Mouse (Mus musculus): ENCODE data around the gene Ache. TPM values are rescaled to one million over a fixed set of nuclear protein-coding genes. Genes with fewer than 3 reads are reported as not detected.

Ache gene
- total RNA-seq, 2 experiments from 2014 or later: 2.9 to 3.1 TPM

DNA sequence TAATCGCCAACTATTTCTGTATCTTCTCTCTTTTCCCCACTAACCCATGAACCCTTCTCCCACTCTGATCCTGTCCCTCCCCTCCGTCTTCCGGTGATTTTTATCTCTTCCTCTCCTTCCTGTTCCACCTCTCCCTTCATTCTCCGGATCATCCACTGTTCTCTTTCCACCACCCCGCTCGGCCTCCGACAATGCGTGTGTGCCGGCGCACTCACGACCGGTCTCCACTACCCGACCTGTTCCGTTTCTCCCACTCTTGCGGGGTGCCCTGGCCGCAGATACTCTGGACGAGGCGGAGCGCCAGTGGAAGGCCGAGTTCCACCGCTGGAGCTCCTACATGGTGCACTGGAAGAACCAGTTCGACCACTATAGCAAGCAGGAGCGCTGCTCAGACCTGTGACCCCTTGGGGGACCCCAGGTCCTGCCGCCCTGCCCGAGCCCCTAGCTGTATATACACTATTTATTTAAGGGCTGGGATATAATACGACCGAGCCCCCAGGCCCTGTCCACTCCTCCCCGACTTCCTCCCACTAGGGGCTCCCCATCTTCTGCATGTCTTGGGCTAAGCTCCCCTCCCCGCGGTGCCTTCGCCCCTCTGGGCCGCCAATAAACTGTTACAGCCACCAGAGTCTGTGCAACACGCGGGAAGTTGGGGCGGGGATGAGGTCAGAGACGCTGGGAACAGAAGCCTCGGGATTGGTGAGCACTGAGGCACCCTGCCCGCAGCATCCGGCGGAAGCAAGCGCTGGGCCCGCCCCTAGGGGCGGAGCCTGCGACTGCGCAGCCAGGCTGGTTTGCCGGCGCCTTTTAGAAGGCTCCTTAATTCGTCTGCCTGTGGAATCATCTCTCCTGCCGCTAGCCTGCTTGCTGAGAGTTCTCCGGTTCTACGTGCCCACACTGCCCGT lies 6.8 kb downstream of the Ache start, which contains the start of gene Ufsp1:
TSS of gene Ufsp1 (plus strand) at position 791 of the 905 bp plus-strand sequence.
- DNase-seq: peak; percentile 93 to 95
- intact Hi-C loops (cut with DNase I): no loop called here

DNA sequence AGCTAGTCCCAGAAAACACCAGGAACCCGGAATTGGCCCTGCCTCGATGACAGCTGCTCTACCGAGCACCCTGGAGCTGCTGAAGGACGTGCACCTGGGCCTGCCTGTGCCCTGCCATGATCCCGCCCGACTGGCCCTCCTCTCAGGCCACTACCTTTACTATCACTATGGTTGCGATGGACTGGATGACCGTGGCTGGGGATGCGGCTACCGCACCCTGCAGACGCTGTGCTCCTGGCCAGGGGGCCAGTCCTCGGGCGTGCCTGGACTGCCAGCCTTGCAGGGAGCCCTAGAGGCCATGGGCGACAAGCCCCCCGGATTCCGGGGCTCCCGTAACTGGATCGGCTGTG lies 7.4 kb downstream of the Ache start:
- intact Hi-C loops (cut with DNase I): no loop called here

DNA sequence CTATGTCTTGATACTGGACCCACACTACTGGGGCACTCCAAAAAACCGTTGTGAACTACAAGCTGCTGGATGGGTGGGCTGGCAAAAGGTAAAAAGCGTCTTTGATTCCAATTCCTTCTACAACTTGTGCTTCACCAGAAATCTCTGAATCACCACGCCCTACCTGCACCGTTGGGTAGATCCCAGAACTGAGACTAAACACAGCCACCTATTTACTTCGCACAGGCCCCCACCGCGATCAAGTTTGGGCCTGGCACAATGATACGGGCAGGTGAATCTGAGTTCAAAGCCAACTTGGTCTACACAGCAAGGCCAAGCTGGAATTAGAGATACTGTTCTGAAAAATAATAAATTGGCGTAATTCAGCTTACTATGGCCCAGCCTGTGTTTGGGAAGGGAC lies 8.0 kb downstream of the Ache start:
- intact Hi-C loops (cut with DNase I): no loop called here
- DNase-seq: no peak

More for the DNA sequence above, 7.4 kb downstream of the Ache start:
- no peak for DNase-seq

DNA sequence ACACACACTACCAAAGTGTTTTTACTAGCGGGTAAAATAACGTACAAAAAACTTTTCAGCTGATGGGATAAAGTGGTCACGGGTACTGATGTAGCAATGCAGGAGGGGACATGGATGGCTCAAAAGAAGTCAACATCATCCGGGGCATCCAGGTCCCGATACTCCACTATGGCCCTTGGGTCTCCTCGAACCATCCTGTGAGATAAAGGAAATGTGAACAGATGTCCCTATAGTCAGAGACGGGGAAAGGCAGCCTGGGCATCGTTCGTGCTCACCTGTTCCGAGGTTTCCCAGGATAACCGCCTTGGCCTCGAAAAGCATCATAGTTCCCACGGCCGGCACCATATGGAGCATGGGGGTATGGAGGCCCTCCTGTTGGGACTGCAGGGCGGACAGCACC lies 8.4 kb downstream of the Ache start:
- no peak for DNase-seq
- intact Hi-C loops (cut with DNase I): no loop called here

DNA sequence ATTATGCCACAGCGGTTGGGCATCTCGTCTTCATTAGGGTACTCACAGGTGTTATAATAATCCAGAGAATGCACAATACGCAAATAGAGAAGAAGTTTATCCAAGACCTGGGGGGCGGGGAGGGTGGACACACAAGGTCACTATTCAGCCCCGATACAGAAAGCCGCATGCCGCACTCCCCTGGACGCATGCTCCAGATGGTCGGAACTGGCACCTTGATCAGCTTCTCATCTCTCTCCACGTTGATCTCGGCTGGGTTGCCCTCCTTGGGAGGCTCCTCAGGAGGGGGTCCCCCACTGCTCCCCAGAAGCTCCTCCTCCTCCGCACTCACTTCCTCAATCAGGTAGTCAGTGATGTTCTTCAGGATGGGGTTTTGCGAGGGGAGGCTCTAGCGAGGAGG lies 9.8 kb downstream of the Ache start:
- no peak for DNase-seq
- intact Hi-C loops (cut with DNase I): no loop called here

DNA sequence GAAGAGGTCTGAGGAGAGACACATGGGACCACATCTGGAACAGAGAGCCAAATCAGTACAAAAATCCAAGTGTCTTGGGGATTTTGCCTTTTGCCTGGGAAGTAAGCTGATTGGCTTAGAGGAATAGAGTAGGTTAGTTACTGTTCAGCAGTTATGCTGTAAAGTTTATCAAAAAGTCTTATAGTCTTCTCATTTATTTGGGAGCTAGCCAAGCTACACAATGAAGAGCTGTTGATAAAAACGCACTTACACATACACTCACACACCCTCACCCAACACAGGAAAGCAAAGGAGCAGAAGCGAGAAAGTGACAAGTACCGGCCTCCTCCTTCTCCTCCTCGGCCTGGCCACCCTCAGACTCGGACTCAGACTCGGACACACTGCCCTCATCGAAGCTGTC lies 11.9 kb downstream of the Ache start:
- intact Hi-C loops (cut with DNase I): no loop called here
- DNase-seq: no peak

DNA sequence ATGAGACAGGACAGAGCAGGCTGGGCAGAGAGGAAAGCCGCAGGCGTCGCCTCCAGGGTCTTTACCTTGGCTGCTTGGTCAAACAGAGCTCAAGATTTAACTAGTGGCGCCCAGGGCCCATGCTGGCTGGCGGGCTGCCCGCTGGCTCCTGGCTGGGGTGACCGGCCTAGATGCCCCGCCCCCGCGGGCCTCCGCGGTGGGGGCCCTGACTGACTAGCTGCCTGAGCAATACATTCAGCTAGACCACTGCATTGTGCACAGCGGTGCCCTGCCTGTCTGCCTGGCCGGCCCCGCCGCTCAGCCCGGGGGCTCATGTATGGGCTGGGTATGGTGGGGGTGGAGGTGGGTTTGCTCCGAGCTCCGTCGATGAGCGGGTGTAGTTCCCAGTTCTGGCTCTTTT lies 13.9 kb downstream of the Ache start:
- no peak for DNase-seq
- intact Hi-C loops (cut with DNase I): no loop called here

DNA sequence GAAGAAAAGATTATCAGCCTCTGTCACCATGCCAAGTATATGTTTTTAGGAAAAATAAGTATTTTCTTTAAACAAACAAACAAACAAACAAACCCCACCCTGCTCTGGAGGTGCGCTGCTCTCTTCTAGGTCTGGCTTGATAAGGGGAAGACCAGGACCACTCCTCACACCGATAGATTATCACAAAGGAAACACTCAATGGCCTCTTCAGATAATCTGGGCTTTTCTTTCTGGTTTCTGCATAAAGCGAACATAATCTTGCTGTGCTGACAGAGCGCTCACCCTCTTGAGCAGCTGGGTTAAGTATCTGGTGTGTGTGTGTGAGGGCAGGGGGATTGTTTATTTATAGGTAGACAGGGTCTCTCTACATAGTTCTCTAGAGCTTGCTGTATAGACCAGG lies 16.3 kb downstream of the Ache start:
- intact Hi-C loops (cut with DNase I): no loop called here
- DNase-seq: no peak

DNA sequence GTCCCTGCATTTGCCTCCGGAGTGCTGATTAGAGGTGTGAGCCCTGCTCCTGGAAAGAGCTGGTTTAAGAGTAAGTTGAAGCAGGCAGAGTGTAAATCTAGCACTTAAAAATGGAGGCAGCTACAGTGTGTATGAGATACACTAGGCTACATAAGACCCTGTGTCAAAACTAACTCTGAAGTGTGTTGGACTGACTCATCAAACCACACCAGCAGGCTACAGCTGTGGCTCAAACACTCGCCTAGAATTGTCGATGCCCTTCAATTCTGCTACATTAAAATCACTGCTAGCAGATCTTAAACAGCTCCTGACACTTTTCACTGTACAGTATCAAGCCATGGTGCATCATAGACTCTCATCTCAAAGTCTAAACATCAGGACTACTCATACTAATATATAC lies 16.8 kb downstream of the Ache start:
- intact Hi-C loops (cut with DNase I): no loop called here
- no peak for DNase-seq

DNA sequence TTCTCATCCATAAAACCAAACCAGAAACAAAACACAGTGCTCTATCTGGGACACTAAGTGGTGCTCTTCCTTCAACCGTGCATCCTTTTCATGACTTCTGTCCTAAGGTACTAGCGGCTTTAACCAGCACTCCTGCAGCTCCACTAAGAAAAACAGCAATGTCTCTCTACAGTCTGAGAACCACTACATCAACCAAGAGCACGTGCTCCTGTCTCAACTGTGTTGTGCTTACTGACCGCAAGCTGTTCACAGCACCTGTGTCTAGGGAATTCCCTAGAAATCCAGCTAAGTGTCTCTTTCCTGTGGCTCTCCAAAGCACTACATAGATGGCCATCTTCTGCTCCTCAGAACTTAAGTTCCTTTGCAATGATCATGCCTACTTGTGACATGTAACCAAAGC lies 17.5 kb downstream of the Ache start:
- intact Hi-C loops (cut with DNase I): no loop called here
- no peak for DNase-seq

DNA sequence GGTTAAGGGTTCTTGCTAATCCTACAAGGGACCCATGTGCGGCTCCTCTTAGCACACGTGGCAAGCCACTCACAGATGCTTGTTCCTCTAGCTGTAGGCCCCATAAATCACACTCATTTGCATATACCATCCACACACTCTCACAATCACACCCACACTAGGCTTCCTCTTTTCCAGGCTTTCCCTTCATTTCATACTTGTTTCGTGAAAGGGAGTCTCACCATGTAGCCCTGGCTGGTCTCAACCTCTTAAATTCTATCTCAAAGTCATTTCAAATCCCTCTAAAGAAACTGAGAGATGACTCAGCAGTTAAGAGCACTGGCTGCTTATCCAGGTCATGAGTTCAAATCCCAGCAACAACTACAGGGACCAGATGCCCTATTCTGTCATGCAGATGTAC lies 18.5 kb downstream of the Ache start:
- no peak for DNase-seq
- intact Hi-C loops (cut with DNase I): no loop called here

DNA sequence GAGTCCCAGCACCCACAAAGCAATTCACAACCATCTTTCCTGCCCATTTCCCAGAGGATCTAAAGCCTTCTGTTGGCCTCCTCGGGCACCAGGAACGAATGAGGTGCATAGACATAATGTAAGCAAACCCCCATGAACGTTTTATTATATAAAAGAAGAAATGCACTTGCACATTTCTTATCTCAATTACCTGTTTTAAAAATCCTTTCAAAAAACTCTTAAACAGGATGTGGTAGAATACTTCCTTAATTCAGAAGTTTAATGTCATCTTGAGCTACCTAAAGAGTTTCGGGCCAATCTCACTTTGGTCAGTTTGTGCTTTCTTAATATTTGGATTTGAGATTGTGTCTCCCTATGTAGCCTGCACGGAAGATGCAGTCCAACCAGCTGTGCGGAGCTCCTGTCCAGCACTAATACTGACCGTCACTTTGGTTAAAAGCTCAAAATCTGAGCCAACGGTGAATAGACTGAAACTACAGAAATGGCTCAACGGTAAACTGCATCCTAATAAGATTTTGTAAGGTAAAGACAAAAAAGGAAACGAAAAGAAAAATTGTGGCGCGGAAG lies 19.2 kb downstream of the Ache start:
- intact Hi-C loops (cut with DNase I): loop anchor here (1.0 kb wide), 1 partner anchor 27 kb away; the partner anchor contains the start of gene Slc12a9
- no peak for DNase-seq

DNA sequence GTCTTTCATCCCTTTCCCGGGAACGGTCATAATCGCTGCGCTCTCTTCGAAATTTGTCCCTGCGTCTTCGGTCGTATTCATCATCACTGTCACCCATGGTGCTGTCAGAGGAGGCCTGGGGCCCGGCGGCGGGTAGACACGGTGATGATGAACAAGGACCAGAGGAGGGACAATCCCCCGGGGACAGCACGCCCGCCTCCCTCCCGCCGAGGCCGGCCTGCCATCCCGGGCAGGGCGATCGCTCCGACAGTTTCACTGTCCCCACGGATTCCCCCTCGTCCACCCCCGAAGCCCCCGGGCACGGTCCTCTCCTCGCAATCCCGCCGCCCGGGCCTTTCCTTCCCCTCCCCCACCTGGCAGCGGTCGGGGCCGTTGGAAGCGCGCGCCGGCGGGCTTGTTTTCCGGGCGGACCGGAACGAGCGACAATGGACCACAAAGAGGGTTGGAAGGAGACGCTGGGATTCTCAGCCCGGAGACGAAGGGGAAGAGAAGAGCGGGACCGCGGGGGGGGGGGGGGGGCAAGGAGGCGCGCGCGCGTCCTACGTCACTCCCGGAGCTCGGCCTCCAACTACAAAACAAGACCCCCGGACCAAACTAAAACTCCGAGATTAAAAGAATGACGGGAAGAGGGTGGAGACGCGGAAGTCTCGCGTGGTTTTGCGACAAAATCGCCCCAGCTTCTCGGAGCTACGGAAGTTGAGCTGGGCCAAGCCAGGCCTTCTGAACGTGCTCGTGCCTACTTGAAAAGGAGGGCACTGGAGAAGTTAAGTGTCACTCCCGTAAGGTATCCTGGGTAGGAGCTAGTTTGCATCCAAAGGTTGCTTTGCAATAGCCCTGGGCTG lies 20.0 kb downstream of the Ache start, which contains the start of gene Srrt:
TSS of gene Srrt (minus strand) at position 604 of the 842 bp plus-strand sequence.
- DNase-seq: peak; percentile 89 to 90
- intact Hi-C loops (cut with DNase I): loop anchor here (1.0 kb wide), 1 partner anchor 26 kb away; the partner anchor contains the start of gene Slc12a9

DNA sequence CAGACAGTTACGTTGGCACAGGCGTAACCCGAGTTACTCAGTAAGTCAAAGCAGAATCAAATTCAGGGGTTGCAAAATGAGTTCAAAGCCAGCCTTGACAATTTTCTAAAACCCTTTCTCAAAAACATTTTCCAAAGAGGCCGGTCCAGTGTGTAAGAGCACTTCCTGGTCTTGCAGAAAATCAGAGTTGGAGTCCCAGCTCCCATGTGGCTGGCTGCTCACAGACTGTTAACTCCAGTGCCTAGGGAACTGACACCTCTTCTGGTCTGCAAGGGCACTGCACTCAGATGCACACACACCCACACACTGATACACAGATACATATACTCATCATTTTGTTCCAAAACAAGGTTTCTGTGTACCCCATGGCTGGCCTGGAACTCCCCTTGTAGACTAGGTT lies 21.0 kb downstream of the Ache start:
- intact Hi-C loops (cut with DNase I): no loop called here

DNA sequence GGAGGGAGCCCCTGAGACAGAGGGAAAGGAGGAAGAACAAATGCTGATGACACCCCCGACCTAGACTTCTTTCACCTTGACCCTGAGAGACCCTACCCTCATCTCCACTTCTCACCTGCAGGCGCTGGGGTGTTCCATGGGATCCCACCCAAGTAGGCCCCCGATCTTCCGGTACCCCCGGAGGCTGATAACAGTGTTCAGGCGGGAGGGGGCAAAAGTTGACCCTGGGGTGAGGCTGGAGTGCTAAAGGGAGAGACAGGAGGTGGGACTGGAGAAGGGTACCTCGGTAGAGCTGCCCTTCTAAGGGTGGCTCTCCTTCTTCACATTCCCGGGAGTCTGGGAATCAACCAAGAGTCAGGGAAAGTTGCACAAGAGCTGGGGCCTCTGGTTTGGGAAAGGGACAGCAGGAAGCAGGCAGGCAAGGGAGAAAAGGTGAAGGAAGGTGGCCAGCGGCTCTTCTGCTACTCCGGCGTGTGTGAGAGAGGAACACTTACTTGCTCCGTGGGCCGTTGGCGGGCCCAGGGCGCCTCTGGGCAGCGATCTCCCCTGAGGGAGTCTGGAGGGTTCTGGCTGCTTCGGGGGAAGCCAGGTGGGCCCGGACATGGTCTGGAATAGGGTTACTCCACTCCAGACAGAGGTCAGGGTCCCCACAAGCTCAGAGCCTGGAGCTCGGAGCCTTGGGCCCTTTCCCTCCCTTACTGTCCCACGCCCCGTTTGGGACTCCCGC lies 26.3 kb downstream of the Ache start:
- DNase-seq: no peak
- intact Hi-C loops (cut with DNase I): loop anchor here (2.0 kb wide), 2 partner anchors 19 to 23 kb away; partner anchors contain the start of gene Slc12a9

More for the DNA sequence above, 21.0 kb downstream of the Ache start:
- DNase-seq: no peak

DNA sequence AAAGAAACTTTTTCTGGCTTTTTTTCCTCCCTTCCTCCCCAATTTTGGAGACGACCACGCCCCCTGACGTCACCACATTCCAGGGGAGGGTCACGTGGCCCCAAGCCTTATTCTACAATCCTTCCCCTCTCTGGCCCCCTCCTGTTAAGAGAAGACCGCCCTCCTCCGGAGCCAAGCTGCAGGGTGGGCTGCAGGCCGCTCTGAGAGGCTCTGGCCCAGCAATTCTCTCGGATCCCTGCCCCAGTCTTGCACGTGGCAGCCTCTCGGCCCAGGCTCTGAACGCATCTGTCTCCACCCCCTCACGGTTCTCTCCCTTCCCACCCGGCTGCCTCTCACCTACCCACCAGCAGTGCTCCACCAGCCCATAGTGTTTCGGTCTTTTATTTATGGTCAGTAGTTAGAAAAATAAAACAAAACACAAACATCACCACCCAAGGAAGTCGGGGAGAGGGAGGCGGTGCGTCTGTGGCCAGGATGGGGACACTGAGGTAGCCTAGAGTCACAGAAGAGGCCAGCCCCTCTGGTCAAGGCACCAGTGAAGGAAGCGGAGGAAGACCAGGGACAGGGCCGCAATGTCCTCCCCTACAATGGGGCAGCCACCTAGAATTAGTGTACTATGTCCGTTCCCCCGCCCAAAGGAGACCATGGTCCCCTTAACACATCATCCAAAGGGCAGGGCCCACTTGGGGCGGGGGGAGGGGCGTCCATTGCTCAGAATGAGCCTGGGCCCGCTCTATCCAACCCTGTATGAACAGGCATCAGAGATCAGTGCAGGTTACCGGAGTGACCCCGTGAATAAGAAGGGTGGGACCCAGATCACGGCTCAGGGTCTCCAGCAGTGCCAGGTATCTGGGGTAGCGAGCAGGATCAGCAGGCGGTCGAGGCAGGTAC lies 27.1 kb downstream of the Ache start, which contains the start of gene Trip6:
TSS of gene Trip6 (minus strand) at position 212 of the 891 bp plus-strand sequence.
- peak; percentile 89 to 90 for DNase-seq
- intact Hi-C loops (cut with DNase I): loop anchor here (2.0 kb wide), 1 partner anchor 24 kb away; no protein-coding TSS in a partner anchor

DNA sequence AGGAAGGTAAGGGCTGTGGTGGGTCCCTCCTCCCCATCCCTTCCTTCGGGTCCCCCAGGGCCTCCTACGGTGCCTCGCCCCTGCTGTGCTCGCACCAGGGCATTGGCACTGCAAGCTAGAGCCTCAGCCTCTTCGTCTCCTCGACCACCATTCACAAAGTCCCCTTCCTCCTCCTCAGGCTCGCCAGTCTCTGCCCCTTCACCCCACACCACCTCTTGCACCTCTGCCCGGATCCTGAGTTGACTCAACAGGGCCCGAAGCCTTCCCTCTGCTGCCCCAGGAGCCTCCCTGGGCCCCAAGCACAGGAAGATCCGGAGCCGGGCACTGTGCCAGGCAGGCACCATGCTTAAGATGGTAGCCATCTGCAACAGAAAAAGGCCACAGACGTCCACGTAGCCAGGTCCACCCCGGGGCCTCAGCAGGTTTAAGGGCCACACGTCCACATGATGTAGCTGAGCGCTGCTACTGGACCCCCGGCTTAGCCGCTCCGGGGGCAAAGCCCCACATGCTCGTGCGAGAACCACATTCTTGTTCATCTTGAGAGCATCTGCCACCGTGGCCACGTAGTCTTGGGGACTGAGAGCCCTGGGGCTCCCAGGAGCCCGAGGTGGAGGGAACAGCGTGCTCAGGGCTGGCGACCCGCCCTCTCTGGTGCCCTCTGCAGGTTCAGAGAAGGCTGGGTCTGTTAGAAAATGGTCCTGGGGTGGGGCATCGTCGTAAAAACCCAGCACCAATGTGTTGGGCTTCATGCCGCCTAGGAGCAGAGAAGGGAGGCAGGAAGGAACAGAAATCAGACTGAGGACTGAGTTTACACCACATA lies 28.0 kb downstream of the Ache start:
- intact Hi-C loops (cut with DNase I): loop anchor here (2.0 kb wide), 1 partner anchor 24 kb away; no protein-coding TSS in a partner anchor

DNA sequence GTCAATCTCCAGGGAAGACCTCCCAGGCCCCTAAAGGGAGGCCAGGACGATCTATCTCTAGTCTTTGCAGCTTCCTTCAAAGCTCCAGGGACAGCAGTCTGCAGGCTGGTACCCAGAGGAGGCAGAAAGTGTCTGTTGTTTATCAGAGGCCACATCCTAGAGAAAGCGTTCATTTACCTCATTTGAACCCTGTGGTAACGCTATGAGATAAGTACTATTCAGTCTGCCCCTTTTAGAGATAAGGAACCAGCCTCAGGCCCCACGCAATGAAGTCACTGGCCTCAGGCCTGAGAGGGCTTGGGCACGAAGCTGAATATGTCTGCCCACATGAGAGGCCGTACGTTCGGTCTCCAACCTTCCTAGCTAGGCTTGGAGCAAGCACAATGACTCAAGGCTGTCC lies 30.0 kb downstream of the Ache start:
- intact Hi-C loops (cut with DNase I): no loop called here
- DNase-seq: no peak

More for the DNA sequence above, 28.0 kb downstream of the Ache start:
- DNase-seq: no peak

Data from heart, postnatal 36 days (tissue).